In genomic region chr14:120394827-120395226, GRCm38 (mm10) we compare ENCODE assay signal across 20 mouse cellular contexts.
DNase-seq lines count a peak whose midpoint lies in the region; ATAC-seq and TF ChIP-seq lines count a peak whose summit lies in the region.
"Had no signal": no experiment of that assay in that cellular context is flagged by ENCODE, and none has a peak within 500 bp of the region (broad histone marks: within the 10 kb centered on the region; RNA-seq: fewer than 3 reads in every experiment).

No protein-coding gene starts in this region.

- no peak for DNase-seq in heart, adult 2 months
- peak; percentile 14 for DNase-seq in ES-CJ7 (ENCODE audit: low read depth, low spot score)
- no peak for DNase-seq in urinary bladder, postnatal 14 days (ENCODE audit: low spot score)
- no peak for DNase-seq in thymus, postnatal 25 days
- DNase-seq: adrenal gland, adult 2 months; adrenal gland, postnatal 14 days; cerebellum, adult 11-12 months; cerebellum, adult 8-10 months; cerebellum, postnatal 36 days; gastrocnemius, postnatal 14 days had no signal

- H3K9me3 ChIP-seq in heart, embryonic 11.5 days (replicated peaks; ENCODE audit: control insufficient read depth, low read length), result 0 out of 2 replicates have a peak, but pooled peaks cover 2% of the 10 kb centered on the region
- H3K9me3 ChIP-seq: heart, embryonic 10.5 days; hindbrain, embryonic 12.5 days; hindbrain, embryonic 15.5 days; intestine, embryonic 15.5 days had no signal

- intact Hi-C loops in heart, adult 2 months (cut with DNase I), result no loop called here

- H3K27me3 ChIP-seq in heart, adult 2 months (ENCODE audit: control insufficient read depth, insufficient read depth, low read length), result no peaks in the 10 kb centered on the region
- no peaks in the 10 kb centered on the region for H3K27me3 ChIP-seq in heart, embryonic 11.5 days (ENCODE audit: control insufficient read depth, insufficient read depth, low read length)
- H3K27me3 ChIP-seq: forebrain, embryonic 13.5 days; hindbrain, embryonic 12.5 days; hindbrain, embryonic 15.5 days; intestine, embryonic 15.5 days had no signal

- H3K79me2 ChIP-seq in heart, adult 2 months (replicated peaks; ENCODE audit: control insufficient read depth, insufficient read depth, low read length), result peaks cover 3% of the 10 kb centered on the region; the same call in 1 of the 2 replicates

- no peak overlapping the region for H3K9ac ChIP-seq in heart, adult 2 months (ENCODE audit: low read depth, low read length)
- no peak overlapping the region for H3K9ac ChIP-seq in heart, embryonic 11.5 days (ENCODE audit: low read depth, low read length)
- H3K9ac ChIP-seq: forebrain, embryonic 13.5 days; hindbrain, embryonic 12.5 days; hindbrain, embryonic 15.5 days; intestine, embryonic 15.5 days had no signal

- no peak overlapping the region for H3K4me3 ChIP-seq in heart, adult 2 months
- H3K4me3 ChIP-seq in heart, embryonic 11.5 days (ENCODE audit: low read depth, low read length), result no peak overlapping the region
- H3K4me3 ChIP-seq: forebrain, embryonic 10.5 days; forebrain, embryonic 13.5 days; heart, embryonic 10.5 days; hindbrain, embryonic 12.5 days; hindbrain, embryonic 15.5 days; intestine, embryonic 15.5 days had no signal

- no peak for TF ChIP-seq CTCF in heart, adult 2 months (IDR thresholded peaks at IDR 0.05)

- ATAC-seq in heart, embryonic 11.5 days (replicated peaks; ENCODE audit: insufficient number of reproducible peaks, low FRiP score, low TSS enrichment), result no peak
- ATAC-seq in granulocyte monocyte progenitor cell, adult 5-6 weeks (replicated peaks; ENCODE audit: poor library complexity, severe bottlenecking), result peak; percentile 77
- no peak for ATAC-seq in inflammation-experienced regulatory T-cells, adult 6 months
- ATAC-seq: forebrain, embryonic 13.5 days; forebrain, embryonic 16.5 days; intestine, embryonic 15.5 days had no signal

- H3K4me2 ChIP-seq in heart, embryonic 11.5 days, result no peak overlapping the region
- H3K4me2 ChIP-seq: forebrain, embryonic 13.5 days; hindbrain, embryonic 12.5 days; hindbrain, embryonic 15.5 days; intestine, embryonic 15.5 days had no signal

- WGBS in heart, adult 2 months, result 35% methylated on average over 3 of the region's 3 CpGs
- WGBS in heart, embryonic 11.5 days (ENCODE audit: insufficient replicate concordance), result 76% methylated on average over 3 of the region's 3 CpGs

- H3K4me1 ChIP-seq in heart, adult 2 months (ENCODE audit: control insufficient read depth, insufficient read depth, low read length), result peaks cover 3% of the 10 kb centered on the region
- no peaks in the 10 kb centered on the region for H3K4me1 ChIP-seq in heart, embryonic 11.5 days (ENCODE audit: control insufficient read depth, insufficient read depth, low read length)
- H3K4me1 ChIP-seq: forebrain, embryonic 10.5 days; forebrain, embryonic 13.5 days; heart, embryonic 10.5 days; hindbrain, embryonic 15.5 days; intestine, embryonic 15.5 days had no signal

- H3K27ac ChIP-seq in heart, adult 2 months, result peak overlapping the region; percentile 54; the same call in 1 of the 2 replicates
- H3K27ac ChIP-seq in heart, embryonic 11.5 days (ENCODE audit: low read depth, low read length), result no peak overlapping the region
- H3K27ac ChIP-seq: forebrain, embryonic 10.5 days; forebrain, embryonic 13.5 days; heart, embryonic 10.5 days; hindbrain, embryonic 12.5 days; hindbrain, embryonic 15.5 days; intestine, embryonic 15.5 days had no signal

- no peak for TF ChIP-seq POLR2A in heart, adult 2 months (IDR thresholded peaks at IDR 0.05; ENCODE audit: insufficient read depth, low read depth, low read length)

- TF ChIP-seq EP300 in heart, adult 2 months (IDR thresholded peaks at IDR 0.05; ENCODE audit: insufficient read depth, low read depth, low read length), result no peak

- H3K36me3 ChIP-seq in heart, adult 2 months (ENCODE audit: control insufficient read depth, insufficient read depth, low read length), result peaks cover 18% of the 10 kb centered on the region
- H3K36me3 ChIP-seq in heart, embryonic 11.5 days (ENCODE audit: control insufficient read depth, insufficient read depth, low read length), result peaks cover 20% of the 10 kb centered on the region
- H3K36me3 ChIP-seq: hindbrain, embryonic 15.5 days had no signal
